Mouse (Mus musculus): ENCODE results near the gene Slc15a1. TPM values are rescaled to one million over a fixed set of nuclear protein-coding genes. Genes with fewer than 3 reads are reported as not detected.

The Slc15a1 gene
- polyA plus RNA-seq, 1 experiment from 2014 or later, result not detected

- WGBS, result 87% methylated on average over 9 of the region's 9 CpGs
- Histone ChIP-seq H3K4me1 (ENCODE audit: control insufficient read depth, insufficient read depth, low read length) (no peaks in the 10 kb centered on the region), H3K4me2 (ENCODE audit: low read length) (no peak overlapping the region), H3K36me3 (ENCODE audit: control insufficient read depth, insufficient read depth, low read length) (no peaks in the 10 kb centered on the region), H3K27ac (ENCODE audit: low read length) (no peak overlapping the region), H3K4me3 (ENCODE audit: low read depth, low read length) (no peak overlapping the region), H3K27me3 (ENCODE audit: control insufficient read depth, insufficient read depth, low read depth, low read length) (no peaks in the 10 kb centered on the region), H3K9me3 (replicated peaks; ENCODE audit: control insufficient read depth, low read length, poor library complexity, severe bottlenecking) (0 out of 2 replicates have a peak, but pooled peaks cover 4% of the 10 kb centered on the region), H3K9ac (ENCODE audit: low read depth, low read length) (no peak overlapping the region)
- ATAC-seq, result no peak
Observed at GRCm38 (mm10) chr14:121530853-121531252, 25.8 kb upstream of the Slc15a1 start.

GRCm38 (mm10) chr14:121527883-121528282 lies 22.8 kb upstream of the Slc15a1 start:
- Histone ChIP-seq H3K9me3 (replicated peaks; ENCODE audit: control insufficient read depth, low read length, poor library complexity, severe bottlenecking) (0 out of 2 replicates have a peak, but pooled peaks cover 4% of the 10 kb centered on the region), H3K36me3 (ENCODE audit: control insufficient read depth, insufficient read depth, low read length) (no peaks in the 10 kb centered on the region), H3K27me3 (ENCODE audit: control insufficient read depth, insufficient read depth, low read depth, low read length) (no peaks in the 10 kb centered on the region), H3K4me2 (ENCODE audit: low read length) (no peak overlapping the region), H3K4me1 (ENCODE audit: control insufficient read depth, insufficient read depth, low read length) (no peaks in the 10 kb centered on the region), H3K4me3 (ENCODE audit: low read depth, low read length) (no peak overlapping the region), H3K27ac (ENCODE audit: low read length) (no peak overlapping the region), H3K9ac (ENCODE audit: low read depth, low read length) (no peak overlapping the region)
- 79% methylated on average over 3 of the region's 3 CpGs for WGBS
- ATAC-seq, result no peak

GRCm38 (mm10) chr14:121527201-121527600 lies 22.1 kb upstream of the Slc15a1 start:
- WGBS, result 91% methylated on average over 1 of the region's 1 CpGs
- no peak overlapping the region for H3K4me2 ChIP-seq (ENCODE audit: low read length)
- H3K4me1 ChIP-seq (ENCODE audit: control insufficient read depth, insufficient read depth, low read length), result no peaks in the 10 kb centered on the region
- H3K36me3 ChIP-seq (ENCODE audit: control insufficient read depth, insufficient read depth, low read length), result no peaks in the 10 kb centered on the region
- H3K9ac ChIP-seq (ENCODE audit: low read depth, low read length), result no peak overlapping the region
- 0 out of 2 replicates have a peak, but pooled peaks cover 4% of the 10 kb centered on the region for H3K9me3 ChIP-seq (replicated peaks; ENCODE audit: control insufficient read depth, low read length, poor library complexity, severe bottlenecking)
- no peak for ATAC-seq
- H3K4me3 ChIP-seq (ENCODE audit: low read depth, low read length), result no peak overlapping the region
- no peak overlapping the region for H3K27ac ChIP-seq (ENCODE audit: low read length)
- H3K27me3 ChIP-seq (ENCODE audit: control insufficient read depth, insufficient read depth, low read depth, low read length), result no peaks in the 10 kb centered on the region

GRCm38 (mm10) chr14:121521709-121522108 lies 16.7 kb upstream of the Slc15a1 start:
- no peak overlapping the region for H3K4me2 ChIP-seq (ENCODE audit: low read length)
- no peaks in the 10 kb centered on the region for H3K27me3 ChIP-seq (ENCODE audit: control insufficient read depth, insufficient read depth, low read depth, low read length)
- no peak overlapping the region for H3K4me3 ChIP-seq (ENCODE audit: low read depth, low read length)
- H3K36me3 ChIP-seq (ENCODE audit: control insufficient read depth, insufficient read depth, low read length), result no peaks in the 10 kb centered on the region
- 86% methylated on average over 4 of the region's 4 CpGs for WGBS
- no peaks in the 10 kb centered on the region for H3K9me3 ChIP-seq (replicated peaks; ENCODE audit: control insufficient read depth, low read length, poor library complexity, severe bottlenecking)
- H3K4me1 ChIP-seq (ENCODE audit: control insufficient read depth, insufficient read depth, low read length), result no peaks in the 10 kb centered on the region
- H3K27ac ChIP-seq (ENCODE audit: low read length), result no peak overlapping the region
- ATAC-seq, result no peak
- no peak overlapping the region for H3K9ac ChIP-seq (ENCODE audit: low read depth, low read length)

- Histone ChIP-seq H3K4me3 (ENCODE audit: low read depth, low read length) (no peak overlapping the region), H3K4me1 (ENCODE audit: control insufficient read depth, insufficient read depth, low read length) (no peaks in the 10 kb centered on the region), H3K4me2 (ENCODE audit: low read length) (no peak overlapping the region), H3K27me3 (ENCODE audit: control insufficient read depth, insufficient read depth, low read depth, low read length) (no peaks in the 10 kb centered on the region), H3K36me3 (ENCODE audit: control insufficient read depth, insufficient read depth, low read length) (no peaks in the 10 kb centered on the region), H3K9ac (ENCODE audit: low read depth, low read length) (no peak overlapping the region), H3K27ac (ENCODE audit: low read length) (no peak overlapping the region), H3K9me3 (replicated peaks; ENCODE audit: control insufficient read depth, low read length, poor library complexity, severe bottlenecking) (no peaks in the 10 kb centered on the region)
- 88% methylated on average over 5 of the region's 5 CpGs for WGBS
- ATAC-seq, result no peak
Observed at GRCm38 (mm10) chr14:121516881-121517280, 11.8 kb upstream of the Slc15a1 start.

GRCm38 (mm10) chr14:121508929-121509328 lies 3.9 kb upstream of the Slc15a1 start:
- no peaks in the 10 kb centered on the region for H3K36me3 ChIP-seq (ENCODE audit: control insufficient read depth, insufficient read depth, low read length)
- no peak overlapping the region for H3K4me3 ChIP-seq (ENCODE audit: low read depth, low read length)
- no peak overlapping the region for H3K9ac ChIP-seq (ENCODE audit: low read depth, low read length)
- H3K27me3 ChIP-seq (ENCODE audit: control insufficient read depth, insufficient read depth, low read depth, low read length), result peaks cover 21% of the 10 kb centered on the region
- ATAC-seq, result no peak
- H3K9me3 ChIP-seq (replicated peaks; ENCODE audit: control insufficient read depth, low read length, poor library complexity, severe bottlenecking), result no peaks in the 10 kb centered on the region
- no peak overlapping the region for H3K27ac ChIP-seq (ENCODE audit: low read length)
- WGBS, result 68% methylated on average over 2 of the region's 2 CpGs
- peaks cover 6% of the 10 kb centered on the region; the same call in 1 of the 2 replicates for H3K4me1 ChIP-seq (ENCODE audit: control insufficient read depth, insufficient read depth, low read length)
- no peak overlapping the region for H3K4me2 ChIP-seq (ENCODE audit: low read length)

- Histone ChIP-seq H3K4me3 (ENCODE audit: low read depth, low read length) (no peak overlapping the region), H3K4me1 (ENCODE audit: control insufficient read depth, insufficient read depth, low read length) (peaks cover 6% of the 10 kb centered on the region; the same call in 1 of the 2 replicates), H3K9me3 (replicated peaks; ENCODE audit: control insufficient read depth, low read length, poor library complexity, severe bottlenecking) (no peaks in the 10 kb centered on the region), H3K27ac (ENCODE audit: low read length) (no peak overlapping the region), H3K9ac (ENCODE audit: low read depth, low read length) (no peak overlapping the region), H3K4me2 (ENCODE audit: low read length) (no peak overlapping the region), H3K27me3 (ENCODE audit: control insufficient read depth, insufficient read depth, low read depth, low read length) (peaks cover 21% of the 10 kb centered on the region), H3K36me3 (ENCODE audit: control insufficient read depth, insufficient read depth, low read length) (no peaks in the 10 kb centered on the region)
- ATAC-seq, result no peak
- 16% methylated on average over 6 of the region's 6 CpGs for WGBS
Observed at GRCm38 (mm10) chr14:121506336-121506735, 1.3 kb upstream of the Slc15a1 start.

GRCm38 (mm10) chr14:121505485-121505860 lies 421 bp upstream of the Slc15a1 start:
- Histone ChIP-seq H3K4me3 (ENCODE audit: low read depth, low read length) (no peak overlapping the region), H3K9me3 (replicated peaks; ENCODE audit: control insufficient read depth, low read length, poor library complexity, severe bottlenecking) (no peaks in the 10 kb centered on the region), H3K4me2 (ENCODE audit: low read length) (peak overlapping the region; percentile 43; the same call in 1 of the 2 replicates), H3K4me1 (ENCODE audit: control insufficient read depth, insufficient read depth, low read length) (peaks cover 6% of the 10 kb centered on the region; the same call in 1 of the 2 replicates), H3K27me3 (ENCODE audit: control insufficient read depth, insufficient read depth, low read depth, low read length) (peaks cover 21% of the 10 kb centered on the region), H3K36me3 (ENCODE audit: control insufficient read depth, insufficient read depth, low read length) (no peaks in the 10 kb centered on the region), H3K27ac (ENCODE audit: low read length) (no peak overlapping the region), H3K9ac (ENCODE audit: low read depth, low read length) (no peak overlapping the region)
- ATAC-seq, result no peak
- 26% methylated on average over 9 of the region's 9 CpGs for WGBS

- Histone ChIP-seq H3K36me3 (ENCODE audit: control insufficient read depth, insufficient read depth, low read length) (no peaks in the 10 kb centered on the region), H3K4me3 (ENCODE audit: low read depth, low read length) (no peak overlapping the region), H3K27ac (ENCODE audit: low read length) (no peak overlapping the region), H3K9me3 (replicated peaks; ENCODE audit: control insufficient read depth, low read length, poor library complexity, severe bottlenecking) (no peaks in the 10 kb centered on the region), H3K27me3 (ENCODE audit: control insufficient read depth, insufficient read depth, low read depth, low read length) (peaks cover 14% of the 10 kb centered on the region), H3K9ac (ENCODE audit: low read depth, low read length) (no peak overlapping the region), H3K4me1 (ENCODE audit: control insufficient read depth, insufficient read depth, low read length) (peaks cover 6% of the 10 kb centered on the region; the same call in 1 of the 2 replicates), H3K4me2 (ENCODE audit: low read length) (no peak overlapping the region)
- no peak for ATAC-seq
- 82% methylated on average over 2 of the region's 2 CpGs for WGBS
Observed at GRCm38 (mm10) chr14:121500577-121500976, 4.5 kb downstream of the Slc15a1 start.
